Mouse (Mus musculus) midbrain, embryonic 16.5 days (tissue): Measurements from ENCODE around the gene Frem2. TPM values are rescaled to one million over a fixed set of nuclear protein-coding genes. Genes with fewer than 3 reads are reported as not detected.

ENCODE experiments used
- ATAC-seq: fragments of 200-750 bp; cut with Nextera tagmentation; 2 replicates; pipeline ENCODE4 v1.8.0; 2017; ENCODE audit warnings: moderate TSS enrichment
- H3K27ac ChIP-seq: fragments of 300-500 bp; sonication (generic); 2 replicates; pipeline ENCODE4 v1.5.1; 2014; ENCODE audit warnings: mild to moderate bottlenecking, low read length, mixed read lengths
- H3K27me3 ChIP-seq: fragments of 300-500 bp; sonication (generic); 2 replicates; pipeline ENCODE4 v1.6.1; 2014; ENCODE audit warnings: low read depth, low read length, mixed read lengths; ENCODE audit not compliant: control insufficient read depth, insufficient read depth
- H3K36me3 ChIP-seq: fragments of 300-500 bp; sonication (generic); 2 replicates; pipeline ENCODE4 v1.6.1; 2014; ENCODE audit warnings: mild to moderate bottlenecking, low read length, moderate library complexity, mixed read lengths; ENCODE audit not compliant: control insufficient read depth, insufficient read depth
- H3K4me1 ChIP-seq: fragments of 300-500 bp; sonication (generic); 2 replicates; pipeline ENCODE4 v1.6.1; 2014; ENCODE audit warnings: mild to moderate bottlenecking, low read length, mixed read lengths; ENCODE audit not compliant: control insufficient read depth, insufficient read depth
- H3K4me2 ChIP-seq: fragments of 300-500 bp; sonication (generic); 2 replicates; pipeline ENCODE4 v1.6.1; 2014; ENCODE audit warnings: mild to moderate bottlenecking, low read length, mixed read lengths
- H3K4me3 ChIP-seq: fragments of 300-500 bp; sonication (generic); 2 replicates; pipeline ENCODE4 v1.5.1; 2014; ENCODE audit warnings: low read depth, mild to moderate bottlenecking, low read length, moderate library complexity, mixed read lengths
- H3K9ac ChIP-seq: fragments of 300-500 bp; sonication (generic); 2 replicates; pipeline ENCODE4 v1.6.1; 2014; ENCODE audit warnings: low read depth, low read length, mixed read lengths
- H3K9me3 ChIP-seq: fragments of 300-500 bp; sonication (generic); replicated peaks from 2 replicates; pipeline ENCODE4 v1.6.1; 2014; ENCODE audit warnings: mild to moderate bottlenecking, low read length, mixed read lengths; ENCODE audit not compliant: control insufficient read depth, poor library complexity, severe bottlenecking
- WGBS: fragments of 180-500 bp; shearing (Covaris S2); extraction: QIAGEN DNeasy Blood & Tissue Kit; methylation state at CpG from one replicate; pipeline ENCODE4 v1.1.7; 2014; 5-methylcytosine and 5-hydroxymethylcytosine counted together
- polyA plus RNA-seq: library from polyadenylated mRNA; unstranded; fragments of >200 nt; fragmentation: Nextera tagmentation; extraction: Ambion mirVana; gene quantifications from 2 replicates; pipeline ENCODE4 v1.2.1, GENCODE M21; 2015

The Frem2 gene
- polyA plus RNA-seq, 1 experiment from 2014 or later: 1.7 TPM

DNA sequence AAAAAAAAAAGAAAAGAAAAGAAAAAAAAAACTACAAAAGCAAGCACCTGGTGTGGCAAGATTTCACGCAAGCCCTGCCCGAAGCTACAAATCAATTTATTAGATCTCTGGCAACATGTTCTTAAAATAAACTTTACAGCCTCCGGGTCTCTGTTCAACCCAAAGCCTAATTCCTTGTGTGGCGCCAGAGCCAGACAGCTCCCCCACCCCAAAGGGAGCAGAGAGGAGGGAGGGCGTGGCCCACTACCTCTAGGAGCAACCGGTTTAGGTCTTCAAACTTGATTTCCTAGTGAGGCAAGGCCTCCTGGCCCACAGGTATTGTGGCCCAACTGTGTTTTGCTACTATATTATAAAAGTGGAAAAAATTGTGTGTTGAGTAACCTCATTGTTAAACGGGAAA, 57.8 kb downstream of the Frem2 start:
- no peak for ATAC-seq
- Histone ChIP-seq H3K36me3 (no peaks in the 10 kb centered on the region), H3K27me3 (no peaks in the 10 kb centered on the region), H3K9ac (no peak overlapping the region), H3K4me3 (no peak overlapping the region), H3K27ac (no peak overlapping the region), H3K9me3 (no peaks in the 10 kb centered on the region), H3K4me2 (no peak overlapping the region), H3K4me1 (no peaks in the 10 kb centered on the region)
- WGBS: 42% methylated on average over 7 of the region's 7 CpGs

DNA sequence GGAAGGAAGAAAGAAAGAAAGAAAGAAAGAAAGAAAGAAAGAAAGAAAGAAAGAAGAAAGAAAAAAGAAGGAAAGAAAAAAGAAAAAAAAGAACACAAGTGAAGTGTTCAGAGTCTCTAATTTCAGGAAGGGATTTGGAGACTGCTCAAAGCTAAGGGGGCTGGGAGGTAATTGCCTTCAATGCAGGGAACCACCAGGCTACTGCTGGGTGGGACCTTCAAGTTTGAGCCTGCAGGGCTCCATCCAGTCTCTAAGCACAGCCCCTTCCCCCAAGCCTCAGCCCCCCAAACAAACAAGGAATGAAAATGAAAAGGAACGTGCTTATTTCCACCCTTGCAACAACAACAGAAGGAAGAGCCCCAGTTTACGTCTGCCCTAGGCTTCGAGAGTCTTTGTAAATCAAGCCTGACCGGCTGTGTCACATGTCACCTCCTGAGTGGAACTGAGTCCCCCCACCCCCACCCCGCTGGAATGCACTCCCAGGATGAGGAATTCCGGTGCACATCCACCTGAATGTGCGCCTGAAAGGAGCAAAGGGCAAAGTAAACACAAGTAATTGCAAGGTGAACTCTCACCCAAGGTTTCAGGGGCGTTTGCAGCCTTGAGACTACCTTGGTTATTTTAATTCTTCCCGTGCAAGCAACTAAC, 58.9 kb downstream of the Frem2 start:
- no peaks in the 10 kb centered on the region for H3K36me3 ChIP-seq
- no peak overlapping the region for H3K9ac ChIP-seq
- H3K9me3 ChIP-seq: no peaks in the 10 kb centered on the region
- H3K4me1 ChIP-seq: no peaks in the 10 kb centered on the region
- 9% methylated on average over 9 of the region's 9 CpGs for WGBS
- H3K27ac ChIP-seq: no peak overlapping the region
- no peak overlapping the region for H3K4me2 ChIP-seq
- H3K27me3 ChIP-seq: no peaks in the 10 kb centered on the region
- no peak for ATAC-seq
- H3K4me3 ChIP-seq: no peak overlapping the region

DNA sequence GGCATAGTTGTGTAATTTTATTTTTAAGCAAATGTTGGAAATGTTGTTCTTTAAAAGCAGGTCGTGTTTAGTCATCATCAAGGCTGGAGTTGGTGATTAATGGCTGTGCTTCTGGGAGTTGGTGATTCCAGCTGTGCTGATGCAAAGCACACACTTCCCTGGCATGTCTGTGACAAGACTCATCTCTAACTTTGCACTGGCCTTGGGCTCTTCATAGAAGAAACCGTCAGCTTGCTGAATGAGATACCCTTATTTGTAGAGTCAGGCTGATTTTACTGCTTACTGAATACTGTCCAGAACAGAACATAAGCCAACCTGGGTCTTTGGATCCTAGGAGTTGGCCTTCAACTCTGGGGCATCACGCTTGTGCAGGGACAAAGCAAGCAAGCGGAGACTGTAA, 62.7 kb downstream of the Frem2 start:
- Histone ChIP-seq H3K9me3 (no peaks in the 10 kb centered on the region), H3K27me3 (no peaks in the 10 kb centered on the region), H3K27ac (no peak overlapping the region), H3K4me1 (no peaks in the 10 kb centered on the region; the same call in 1 of the 2 replicates), H3K4me3 (no peak overlapping the region), H3K4me2 (no peak overlapping the region), H3K36me3 (no peaks in the 10 kb centered on the region), H3K9ac (no peak overlapping the region)
- no peak for ATAC-seq
- WGBS: 70% methylated on average over 4 of the region's 4 CpGs

DNA sequence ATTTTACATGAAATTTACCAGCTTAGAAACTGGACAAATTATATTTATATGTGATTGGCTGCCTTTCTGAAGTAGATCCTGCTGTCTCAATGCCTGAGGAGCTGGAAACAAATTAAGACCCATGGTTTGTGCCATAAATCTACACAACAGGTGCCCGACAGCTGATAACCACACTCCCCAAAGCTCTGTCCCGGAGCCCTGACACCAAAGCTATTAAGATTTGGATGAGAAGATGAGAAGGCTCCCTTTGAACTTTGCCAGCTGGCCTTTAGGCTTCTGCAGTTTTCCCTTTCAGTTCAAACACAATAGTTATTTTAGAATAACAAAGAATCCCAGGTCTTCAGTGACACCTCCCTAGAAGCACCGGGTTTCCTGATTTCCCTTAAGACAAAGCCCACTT, 63.4 kb downstream of the Frem2 start:
- Histone ChIP-seq H3K27ac (no peak overlapping the region), H3K4me3 (no peak overlapping the region), H3K4me1 (no peaks in the 10 kb centered on the region; the same call in 1 of the 2 replicates), H3K4me2 (no peak overlapping the region), H3K36me3 (no peaks in the 10 kb centered on the region), H3K27me3 (no peaks in the 10 kb centered on the region), H3K9me3 (no peaks in the 10 kb centered on the region), H3K9ac (no peak overlapping the region)
- ATAC-seq: no peak
- WGBS: 6% methylated on average over 3 of the region's 3 CpGs

DNA sequence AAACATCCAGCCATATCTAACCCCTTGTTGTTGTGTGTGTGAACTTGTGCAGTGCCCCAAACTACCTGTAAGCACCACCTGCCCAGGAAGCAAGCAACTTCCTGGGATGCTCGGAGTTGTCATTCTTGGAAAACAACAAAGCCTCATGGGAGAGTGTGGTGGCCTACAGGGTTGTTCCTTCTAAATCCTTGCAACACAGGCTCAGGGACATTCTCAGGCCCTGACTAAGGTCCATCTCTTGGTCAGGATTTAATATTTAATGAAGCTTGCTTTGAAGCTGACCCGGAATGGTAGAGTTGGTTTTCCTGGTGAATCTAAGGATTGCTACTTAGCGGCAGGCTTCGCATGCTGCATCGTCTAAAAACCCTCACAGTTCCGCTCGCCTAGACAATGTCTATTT, 65.1 kb downstream of the Frem2 start:
- Histone ChIP-seq H3K36me3 (no peaks in the 10 kb centered on the region), H3K27me3 (no peaks in the 10 kb centered on the region), H3K4me1 (no peaks in the 10 kb centered on the region; the same call in 1 of the 2 replicates), H3K9me3 (no peaks in the 10 kb centered on the region), H3K4me2 (no peak overlapping the region), H3K9ac (no peak overlapping the region), H3K4me3 (no peak overlapping the region), H3K27ac (no peak overlapping the region)
- WGBS: 93% methylated on average over 7 of the region's 7 CpGs
- no peak for ATAC-seq

DNA sequence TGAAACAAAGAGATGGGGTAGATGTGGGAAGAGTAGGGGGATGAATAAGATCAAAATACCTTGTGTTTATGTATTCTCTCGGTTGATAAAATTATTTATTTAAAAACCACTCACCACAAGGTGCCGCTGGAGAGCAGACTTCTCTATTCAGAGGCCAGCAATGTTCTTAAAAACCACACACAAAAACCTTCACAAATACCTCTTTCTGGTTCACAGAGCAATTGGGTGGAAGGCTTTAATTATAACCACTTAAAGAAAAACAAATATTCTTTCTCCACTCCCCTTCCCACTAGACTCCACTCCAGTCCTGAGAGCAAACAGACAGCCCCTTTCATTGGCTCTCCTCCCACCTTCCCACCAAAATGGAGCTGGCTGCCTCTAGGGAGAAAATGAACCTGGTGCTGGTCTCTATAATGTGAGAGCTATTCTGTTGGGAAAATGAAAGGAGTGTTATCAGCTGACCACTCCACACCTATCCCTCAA, 67.0 kb downstream of the Frem2 start:
- ATAC-seq: peak; percentile 52; the same call in 1 of the 2 replicates
- WGBS: 7% methylated on average over 2 of the region's 2 CpGs

DNA sequence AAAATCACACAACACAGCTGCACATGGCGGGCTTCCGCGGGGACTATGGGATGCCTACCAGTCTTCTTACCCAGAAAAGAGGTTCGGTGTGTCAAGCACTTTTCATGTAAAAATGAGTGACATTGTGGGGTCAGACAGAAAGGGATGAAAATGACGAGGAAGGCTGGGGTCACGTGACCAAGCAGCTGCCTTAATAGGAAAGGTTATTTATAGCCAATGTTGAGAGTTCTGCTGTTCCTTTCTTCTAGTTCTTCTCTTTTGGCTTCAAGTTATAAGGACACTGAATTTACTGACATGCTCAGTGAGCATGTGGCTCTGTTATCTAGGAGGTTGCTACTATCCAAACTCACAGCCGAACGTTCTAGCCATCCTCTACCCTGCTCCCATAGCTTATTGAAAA, 73.9 kb downstream of the Frem2 start:
- Histone ChIP-seq H3K9ac (no peak overlapping the region), H3K27ac (no peak overlapping the region), H3K36me3 (no peaks in the 10 kb centered on the region), H3K4me3 (no peak overlapping the region), H3K27me3 (no peaks in the 10 kb centered on the region), H3K4me2 (no peak overlapping the region), H3K4me1 (no peaks in the 10 kb centered on the region), H3K9me3 (no peaks in the 10 kb centered on the region)
- WGBS: 93% methylated on average over 8 of the region's 8 CpGs
- no peak for ATAC-seq

More for the DNA sequence above, 67.0 kb downstream of the Frem2 start:
- H3K9me3 ChIP-seq: no peaks in the 10 kb centered on the region
- H3K4me3 ChIP-seq: no peak overlapping the region
- H3K4me1 ChIP-seq: no peaks in the 10 kb centered on the region; the same call in 1 of the 2 replicates
- no peak overlapping the region for H3K27ac ChIP-seq
- H3K36me3 ChIP-seq: no peaks in the 10 kb centered on the region
- H3K9ac ChIP-seq: no peak overlapping the region
- H3K27me3 ChIP-seq: no peaks in the 10 kb centered on the region
- no peak overlapping the region for H3K4me2 ChIP-seq

DNA sequence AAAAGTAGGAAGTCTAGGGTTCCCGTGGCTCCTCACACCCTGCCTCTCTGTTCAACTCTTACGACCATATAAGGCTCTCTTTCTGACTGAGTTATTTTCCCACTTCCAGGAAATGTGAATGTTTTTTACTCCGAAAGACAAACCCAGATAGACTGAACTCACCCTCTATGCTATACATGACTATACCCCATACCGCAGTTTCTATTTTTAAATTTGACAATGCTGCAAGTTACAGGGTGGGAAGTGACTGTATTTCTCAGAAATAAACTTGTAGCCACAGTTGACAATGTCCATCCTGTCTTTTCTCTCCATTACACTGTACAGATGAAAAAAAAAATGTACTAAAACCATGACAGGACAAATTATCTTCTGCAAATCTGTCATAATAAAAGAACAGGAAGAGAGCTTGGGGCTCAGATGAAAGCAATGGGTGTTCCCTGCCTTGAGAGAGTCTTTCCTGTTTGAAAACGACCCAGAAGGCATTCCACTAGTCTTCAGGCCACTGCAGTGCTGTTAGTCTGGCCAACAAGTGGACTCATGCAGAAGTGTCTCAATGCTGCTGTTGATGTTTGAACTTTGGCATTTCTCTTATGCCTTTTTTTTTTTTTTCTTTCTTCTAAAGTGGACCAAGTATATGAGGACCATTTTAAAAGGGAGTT, 76.4 kb downstream of the Frem2 start:
- Histone ChIP-seq H3K4me3 (no peak overlapping the region), H3K4me2 (no peak overlapping the region), H3K9me3 (no peaks in the 10 kb centered on the region), H3K4me1 (no peaks in the 10 kb centered on the region), H3K9ac (no peak overlapping the region), H3K27ac (no peak overlapping the region), H3K36me3 (no peaks in the 10 kb centered on the region), H3K27me3 (no peaks in the 10 kb centered on the region)
- ATAC-seq: no peak
- 85% methylated on average over 5 of the region's 5 CpGs for WGBS

DNA sequence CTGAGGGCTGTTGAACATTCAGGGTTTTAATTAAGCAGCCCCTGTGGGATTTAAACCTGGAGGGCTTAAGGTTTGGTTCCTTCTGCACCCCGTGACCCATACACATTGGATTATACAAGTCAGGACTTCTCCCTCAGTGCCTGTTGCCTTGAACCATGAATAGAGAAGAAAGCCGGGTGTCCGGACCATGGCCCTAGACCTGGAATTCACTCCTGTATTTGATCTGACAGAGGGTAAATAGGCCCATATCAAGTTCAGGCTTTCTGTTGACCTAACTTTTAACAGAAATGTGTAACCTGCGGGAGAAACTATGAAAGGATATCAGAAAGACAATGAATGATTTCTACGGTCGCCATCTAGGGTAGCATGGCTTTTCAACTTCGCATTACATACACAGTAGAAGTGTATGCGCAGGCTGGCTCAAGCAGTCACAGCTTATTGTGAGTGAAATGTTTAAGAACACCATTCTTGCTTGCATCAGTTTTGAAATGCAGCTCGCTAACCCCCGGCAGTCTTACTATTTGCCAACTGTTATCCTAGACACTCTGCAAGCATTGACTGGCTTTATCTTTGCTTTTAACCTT, 77.9 kb downstream of the Frem2 start:
- 75% methylated on average over 10 of the region's 10 CpGs for WGBS

More for the DNA sequence above, 77.9 kb downstream of the Frem2 start:
- Histone ChIP-seq H3K4me3 (no peak overlapping the region), H3K4me1 (no peaks in the 10 kb centered on the region), H3K27me3 (no peaks in the 10 kb centered on the region), H3K4me2 (no peak overlapping the region), H3K9ac (no peak overlapping the region), H3K36me3 (no peaks in the 10 kb centered on the region), H3K9me3 (no peaks in the 10 kb centered on the region), H3K27ac (no peak overlapping the region)
- ATAC-seq: no peak
